Mouse (Mus musculus) spleen, postnatal 36 days (tissue): ENCODE results near the gene Mybpc2.

Experiments
- DNase-seq, 2 experiments: peaks; one replicate each; pipeline ENCODE4 v3.0.0; 2022; ENCODE audit warnings: low spot score in 2 of 2, mixed read lengths in 1 of 2

Mybpc2 gene

DNA sequence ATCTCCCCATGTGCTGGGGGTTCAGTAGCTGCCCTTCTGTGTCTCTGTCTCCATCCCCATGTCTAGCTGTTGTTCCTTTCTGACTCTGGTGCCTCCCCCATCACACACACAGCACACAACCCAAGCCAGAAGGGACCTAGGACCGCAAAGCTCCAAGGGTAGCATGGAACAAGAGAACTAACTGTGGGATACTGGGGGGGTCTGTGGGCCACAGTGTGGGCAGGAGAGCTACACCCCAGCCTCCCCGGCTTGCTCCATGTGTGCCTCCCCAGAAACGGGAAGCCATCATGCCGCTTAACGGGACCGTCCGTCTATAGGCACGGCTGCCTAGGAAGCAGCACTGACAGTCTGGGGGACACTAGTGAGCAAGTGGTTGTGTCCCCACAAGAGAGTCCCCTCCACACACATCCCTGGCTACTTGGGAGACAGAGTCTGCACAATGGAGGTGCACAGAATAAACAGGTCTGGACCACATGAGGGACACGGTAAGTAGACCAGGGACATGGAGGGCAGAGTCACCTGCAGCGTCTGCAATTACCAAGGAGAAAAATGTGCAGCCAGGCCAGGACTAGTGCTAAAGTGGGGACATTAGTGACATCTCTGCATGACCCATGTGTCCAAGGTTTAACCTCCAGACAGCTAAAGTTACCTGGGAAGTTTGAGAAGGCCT, 60.8 kb downstream of the Mybpc2 start:
- no peak for DNase-seq

DNA sequence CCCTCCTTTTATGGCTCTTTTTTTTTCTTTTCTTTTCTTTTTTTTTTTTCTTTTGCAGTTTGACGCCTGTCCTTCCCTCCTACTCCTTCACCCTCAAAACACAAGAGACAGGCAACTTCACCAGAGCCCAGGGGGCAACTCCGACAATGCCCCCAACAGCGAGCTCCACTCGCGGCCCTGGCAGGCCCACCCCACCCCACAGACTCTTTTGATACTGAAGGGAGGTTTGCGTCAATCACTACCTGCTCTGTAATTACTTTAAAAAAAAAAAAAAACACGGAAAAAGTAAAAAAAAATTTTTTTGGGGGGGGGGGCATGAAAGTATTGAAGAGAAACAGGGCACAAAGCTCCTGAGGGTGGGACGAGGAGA, 61.4 kb downstream of the Mybpc2 start:
- no peak for DNase-seq

DNA sequence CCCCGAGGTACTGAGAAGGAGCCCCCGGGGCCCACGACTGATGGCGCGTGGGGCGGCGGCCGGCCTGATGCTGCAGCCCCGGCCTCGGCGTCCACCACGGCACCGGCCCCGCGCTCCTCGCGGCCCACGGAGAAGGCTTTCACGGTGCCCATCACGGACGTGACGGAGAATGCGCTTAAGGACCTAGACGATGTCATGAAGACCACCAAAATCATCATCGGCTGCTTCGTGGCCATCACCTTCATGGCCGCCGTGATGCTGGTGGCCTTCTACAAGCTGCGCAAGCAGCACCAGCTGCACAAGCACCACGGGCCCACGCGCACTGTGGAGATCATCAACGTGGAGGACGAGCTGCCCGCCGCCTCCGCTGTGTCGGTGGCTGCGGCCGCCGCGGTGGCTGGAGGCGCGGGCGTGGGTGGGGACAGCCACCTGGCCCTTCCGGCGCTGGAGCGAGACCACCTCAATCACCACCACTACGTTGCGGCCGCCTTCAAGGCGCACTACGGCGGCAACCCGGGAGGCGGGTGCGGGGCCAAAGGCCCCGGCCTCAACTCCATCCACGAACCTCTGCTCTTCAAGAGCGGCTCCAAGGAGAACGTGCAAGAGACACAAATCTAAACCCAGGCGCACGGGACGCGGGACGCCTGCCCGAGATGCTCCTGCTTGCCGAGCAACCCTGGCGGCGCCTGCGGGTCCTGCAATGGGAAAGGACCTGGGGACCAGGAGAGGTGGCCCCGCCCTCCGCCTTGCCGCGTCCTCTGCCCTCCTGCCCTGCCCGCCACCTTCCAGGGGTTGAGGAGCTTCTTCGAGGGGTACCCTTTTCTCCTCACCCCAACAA, 62.0 kb downstream of the Mybpc2 start:
- DNase-seq: no peak

- DNase-seq: no peak
Observed at GRCm38 (mm10) chr7:44461503-44462217, 62.8 kb downstream of the Mybpc2 start.

DNA sequence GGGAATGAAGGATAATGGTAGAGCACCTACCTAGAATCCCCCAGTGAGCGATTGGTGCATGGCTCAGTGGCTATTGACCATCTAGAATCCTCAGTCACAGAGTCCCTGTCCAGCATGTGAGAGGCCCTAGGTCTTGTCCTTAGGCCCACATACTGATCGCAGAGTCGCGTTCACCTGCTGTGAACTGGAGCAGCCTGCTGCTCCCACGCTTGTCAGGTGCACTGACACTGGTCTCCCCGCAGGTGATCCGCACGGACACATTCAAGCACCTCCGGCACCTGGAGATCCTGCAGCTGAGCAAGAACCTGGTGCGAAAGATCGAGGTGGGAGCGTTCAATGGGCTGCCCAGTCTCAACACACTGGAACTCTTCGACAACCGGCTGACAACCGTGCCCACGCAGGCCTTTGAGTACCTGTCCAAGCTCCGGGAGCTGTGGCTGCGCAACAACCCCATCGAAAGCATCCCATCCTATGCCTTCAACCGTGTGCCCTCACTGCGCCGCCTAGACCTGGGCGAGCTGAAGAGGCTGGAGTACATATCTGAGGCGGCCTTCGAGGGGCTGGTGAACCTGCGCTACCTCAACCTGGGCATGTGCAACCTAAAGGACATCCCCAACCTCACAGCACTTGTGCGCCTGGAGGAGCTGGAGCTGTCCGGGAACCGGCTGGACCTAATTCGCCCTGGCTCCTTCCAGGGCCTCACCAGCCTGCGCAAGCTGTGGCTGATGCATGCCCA, 63.5 kb downstream of the Mybpc2 start:
- DNase-seq: no peak

- no peak for DNase-seq
Observed at GRCm38 (mm10) chr7:44460067-44460466, 64.4 kb downstream of the Mybpc2 start.

GRCm38 (mm10) chr7:44456302-44456701, 68.2 kb downstream of the Mybpc2 start:
- DNase-seq: no peak

- no peak for DNase-seq
Observed at GRCm38 (mm10) chr7:44453256-44453655, 71.2 kb downstream of the Mybpc2 start.
